Mouse (Mus musculus): ENCODE measurements around the gene Hist1h4b. TPM values are rescaled to one million over a fixed set of nuclear protein-coding genes. Genes with fewer than 3 reads are reported as not detected.
A peak's percentile ranks its signal among the peaks of the same experiment; 100 is the strongest.

Gene Hist1h4b
- polyA plus RNA-seq, 1 experiment from 2014 or later = 7.5 TPM

DNA sequence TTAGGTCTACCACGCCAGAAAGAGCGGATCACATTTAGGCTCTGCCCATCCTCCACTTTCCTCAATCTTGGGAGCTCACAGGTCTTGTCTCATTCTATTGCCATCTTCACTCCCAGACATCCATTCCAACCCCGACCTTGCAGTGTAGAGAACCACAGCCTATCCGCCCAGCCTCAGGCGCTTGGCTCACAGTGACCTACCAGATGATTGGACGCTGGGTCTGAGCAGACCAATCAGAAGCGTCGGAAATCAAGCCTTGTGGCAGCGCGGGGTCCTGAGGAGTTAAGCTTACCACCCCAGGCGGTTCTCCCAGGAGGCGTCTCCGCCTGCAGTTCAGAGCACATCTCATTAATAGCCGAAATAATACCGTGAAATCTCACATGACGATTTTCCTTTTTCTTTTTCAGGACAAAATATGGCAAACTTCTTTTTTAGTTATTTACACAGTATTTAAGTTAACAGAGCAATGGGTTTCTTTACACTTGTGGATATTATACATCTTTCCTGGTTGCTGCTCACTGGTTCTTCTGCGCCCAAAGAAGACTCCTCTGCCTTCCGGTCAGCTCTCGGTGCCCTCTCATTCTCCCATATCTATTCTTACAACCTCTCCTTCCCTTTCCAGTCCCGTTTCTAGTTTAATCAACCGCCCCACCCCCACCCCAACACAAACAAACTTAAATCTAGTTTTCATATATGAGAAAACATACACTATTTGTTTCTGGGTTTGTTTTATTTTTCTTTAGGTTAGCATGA lies 15.9 kb downstream of the Hist1h4b start:
- Histone ChIP-seq H3K4me3 (ENCODE audit: low read depth, low read length) (peak overlapping the region; percentile 3; the same call in 1 of the 2 replicates), H3K4me1 (ENCODE audit: insufficient read depth) (no peaks in the 10 kb centered on the region), H3K9me3 (ENCODE audit: low read depth, low read length) (no peaks in the 10 kb centered on the region), H3K27ac (ENCODE audit: low read depth) (no peak overlapping the region), H3K4me2 (peak overlapping the region; percentile 45), H3K27me3 (ENCODE audit: insufficient read depth, low read length) (no peaks in the 10 kb centered on the region), H3K36me3 (ENCODE audit: insufficient read depth) (no peaks in the 10 kb centered on the region), H3K9ac (no peak overlapping the region)
- DNase-seq (peak; percentile 86), ATAC-seq (ENCODE audit: insufficient read depth) (peak; percentile 98)
- TF ChIP-seq CTCF (IDR thresholded peaks at IDR 0.05; ENCODE audit: low read depth) = no peak
- 21% methylated on average over 21 of the region's 21 CpGs for WGBS

- H3K27ac ChIP-seq (ENCODE audit: low read depth) = no peak overlapping the region
- 89% methylated on average over 7 of the region's 7 CpGs for WGBS
Measured at GRCm38 (mm10) chr13:23778339-23778738, 21.5 kb downstream of the Hist1h4b start.

GRCm38 (mm10) chr13:23779025-23779424 lies 22.2 kb downstream of the Hist1h4b start:
- Histone ChIP-seq H3K9ac (no peak overlapping the region), H3K4me3 (ENCODE audit: low read depth, low read length) (no peak overlapping the region), H3K27ac (ENCODE audit: low read depth) (no peak overlapping the region), H3K9me3 (ENCODE audit: low read depth, low read length) (no peaks in the 10 kb centered on the region), H3K4me1 (ENCODE audit: insufficient read depth) (no peaks in the 10 kb centered on the region), H3K27me3 (ENCODE audit: insufficient read depth, low read length) (no peaks in the 10 kb centered on the region), H3K4me2 (no peak overlapping the region), H3K36me3 (ENCODE audit: insufficient read depth) (no peaks in the 10 kb centered on the region)
- DNase-seq (no peak), ATAC-seq (ENCODE audit: insufficient read depth) (no peak)
- 74% methylated on average over 4 of the region's 4 CpGs for WGBS
- no peak for TF ChIP-seq CTCF (IDR thresholded peaks at IDR 0.05; ENCODE audit: low read depth)

More at GRCm38 (mm10) chr13:23778339-23778738, 21.5 kb downstream of the Hist1h4b start:
- Histone ChIP-seq H3K9me3 (ENCODE audit: low read depth, low read length) (no peaks in the 10 kb centered on the region), H3K4me2 (no peak overlapping the region), H3K36me3 (ENCODE audit: insufficient read depth) (no peaks in the 10 kb centered on the region), H3K9ac (no peak overlapping the region), H3K4me3 (ENCODE audit: low read depth, low read length) (no peak overlapping the region), H3K27me3 (ENCODE audit: insufficient read depth, low read length) (no peaks in the 10 kb centered on the region), H3K4me1 (ENCODE audit: insufficient read depth) (no peaks in the 10 kb centered on the region)
- ATAC-seq (ENCODE audit: insufficient read depth) (no peak), DNase-seq (no peak)
- TF ChIP-seq CTCF (IDR thresholded peaks at IDR 0.05; ENCODE audit: low read depth) = no peak

DNA sequence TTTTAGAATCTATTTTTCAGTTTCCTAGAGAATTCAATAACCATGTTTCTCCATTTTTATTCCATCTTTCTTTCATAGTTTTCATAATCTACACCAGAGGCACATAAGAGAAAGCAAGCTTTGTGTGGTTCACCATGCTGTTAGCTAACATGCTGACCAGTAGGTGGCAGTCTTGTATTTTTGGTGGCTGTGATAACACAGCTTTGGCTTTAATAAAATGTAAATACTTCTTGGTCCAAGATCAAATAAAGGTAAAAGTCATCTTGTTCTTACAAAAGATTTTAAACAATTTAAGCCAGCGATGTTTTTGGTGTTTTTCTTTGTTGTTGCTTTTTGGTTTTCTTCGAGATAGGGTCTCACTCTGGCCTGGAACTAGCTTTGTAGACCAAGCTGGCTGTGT lies 35.7 kb downstream of the Hist1h4b start:
- no peak overlapping the region for H3K4me3 ChIP-seq (ENCODE audit: low read depth, low read length)
- TF ChIP-seq CTCF (IDR thresholded peaks at IDR 0.05; ENCODE audit: low read depth) = peak; percentile 87
- H3K27ac ChIP-seq (ENCODE audit: low read depth) = no peak overlapping the region
- H3K9me3 ChIP-seq (ENCODE audit: low read depth, low read length) = no peaks in the 10 kb centered on the region
- H3K4me2 ChIP-seq = no peak overlapping the region
- DNase-seq = peak; percentile 92
- no peak for ATAC-seq (ENCODE audit: insufficient read depth)
- no peaks in the 10 kb centered on the region for H3K36me3 ChIP-seq (ENCODE audit: insufficient read depth)
- no peaks in the 10 kb centered on the region for H3K4me1 ChIP-seq (ENCODE audit: insufficient read depth)
- WGBS = 39% methylated on average over 2 of the region's 2 CpGs
- no peak overlapping the region for H3K9ac ChIP-seq
- no peaks in the 10 kb centered on the region for H3K27me3 ChIP-seq (ENCODE audit: insufficient read depth, low read length)

DNA sequence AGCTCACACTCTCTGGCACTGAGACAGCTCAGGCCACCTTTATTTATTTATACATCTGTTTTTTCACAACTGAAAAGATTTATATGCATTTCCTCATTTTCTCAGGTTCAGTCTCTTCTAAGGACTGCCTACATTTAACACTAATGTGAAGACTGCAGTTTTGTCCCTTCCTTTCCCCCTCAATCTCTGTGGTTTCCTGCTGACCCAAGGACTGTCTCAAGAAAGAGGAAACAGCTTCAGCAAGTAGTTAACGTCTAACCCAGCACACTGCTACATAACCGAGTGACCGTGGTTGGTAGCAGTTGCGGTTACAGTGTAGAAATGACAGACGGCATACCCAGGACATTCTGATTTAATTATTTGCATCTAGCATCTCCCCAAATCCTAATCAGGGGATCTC lies 42.6 kb downstream of the Hist1h4b start:
- no peaks in the 10 kb centered on the region for H3K4me1 ChIP-seq (ENCODE audit: insufficient read depth)
- peak; percentile 12 for DNase-seq
- H3K27me3 ChIP-seq (ENCODE audit: insufficient read depth, low read length) = no peaks in the 10 kb centered on the region
- WGBS = 73% methylated on average over 5 of the region's 5 CpGs
- no peaks in the 10 kb centered on the region for H3K9me3 ChIP-seq (ENCODE audit: low read depth, low read length)
- ATAC-seq (ENCODE audit: insufficient read depth) = no peak
- no peak for TF ChIP-seq CTCF (IDR thresholded peaks at IDR 0.05; ENCODE audit: low read depth)
- H3K9ac ChIP-seq = no peak overlapping the region
- H3K4me2 ChIP-seq = no peak overlapping the region
- no peak overlapping the region for H3K27ac ChIP-seq (ENCODE audit: low read depth)
- no peak overlapping the region for H3K4me3 ChIP-seq (ENCODE audit: low read depth, low read length)
- H3K36me3 ChIP-seq (ENCODE audit: insufficient read depth) = no peaks in the 10 kb centered on the region

- Histone ChIP-seq H3K36me3 (ENCODE audit: insufficient read depth) (no peaks in the 10 kb centered on the region), H3K9me3 (ENCODE audit: low read depth, low read length) (no peaks in the 10 kb centered on the region), H3K4me1 (ENCODE audit: insufficient read depth) (no peaks in the 10 kb centered on the region), H3K4me2 (no peak overlapping the region), H3K4me3 (ENCODE audit: low read depth, low read length) (no peak overlapping the region), H3K9ac (no peak overlapping the region), H3K27me3 (ENCODE audit: insufficient read depth, low read length) (no peaks in the 10 kb centered on the region), H3K27ac (ENCODE audit: low read depth) (no peak overlapping the region)
- 64% methylated on average over 2 of the region's 2 CpGs for WGBS
- no peak for TF ChIP-seq CTCF (IDR thresholded peaks at IDR 0.05; ENCODE audit: low read depth)
- no peak for ATAC-seq (ENCODE audit: insufficient read depth)
- DNase-seq = no peak
Measured at GRCm38 (mm10) chr13:23804532-23804931, 47.7 kb downstream of the Hist1h4b start.

DNA sequence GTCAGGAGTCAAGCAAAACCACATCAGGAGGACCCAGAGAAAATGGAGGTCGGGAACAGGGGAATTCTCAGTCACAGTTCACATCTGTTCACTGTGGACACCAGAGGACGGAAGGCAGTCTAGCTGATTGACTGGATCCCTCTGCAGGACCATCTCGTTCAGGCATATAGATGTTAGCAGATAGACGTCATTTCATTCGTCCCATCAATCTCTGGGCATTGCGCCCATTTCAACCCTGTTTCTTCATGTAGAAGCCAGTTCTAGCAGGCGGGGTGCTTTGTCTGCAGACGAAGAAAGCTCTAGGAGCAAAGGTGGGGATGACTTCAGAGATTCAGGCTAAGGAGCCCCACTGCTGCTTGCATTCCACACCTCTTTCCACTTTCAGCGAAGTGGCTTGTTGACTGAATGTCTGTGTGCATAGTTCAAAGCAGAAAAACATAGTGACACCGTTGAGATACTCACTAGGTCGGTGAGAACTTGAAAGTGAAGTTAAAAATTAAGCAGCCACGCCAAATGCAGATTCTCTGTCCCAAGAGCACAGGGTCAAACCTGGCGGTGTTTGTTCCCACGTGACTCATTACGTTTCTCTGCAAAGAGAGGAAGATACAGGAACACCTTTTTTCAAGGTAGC lies 49.7 kb downstream of the Hist1h4b start, which contains the start of gene Slc17a2:
Gene Slc17a2 (plus strand): TSS at position 572 of the 631 bp plus-strand sequence.
- Histone ChIP-seq H3K36me3 (ENCODE audit: insufficient read depth) (no peaks in the 10 kb centered on the region), H3K27me3 (ENCODE audit: insufficient read depth, low read length) (no peaks in the 10 kb centered on the region), H3K27ac (ENCODE audit: low read depth) (no peak within 1 kb of the TSS), H3K4me3 (ENCODE audit: low read depth, low read length) (no peak within 1 kb of the TSS), H3K4me2 (no peak within 1 kb of the TSS), H3K9me3 (ENCODE audit: low read depth, low read length) (no peaks in the 10 kb centered on the region), H3K4me1 (ENCODE audit: insufficient read depth) (no peaks in the 10 kb centered on the region), H3K9ac (no peak within 1 kb of the TSS)
- 63% methylated on average over 15 of the region's 15 CpGs for WGBS
- ATAC-seq (ENCODE audit: insufficient read depth) (no peak), DNase-seq (peak; percentile 23)
- TF ChIP-seq CTCF (IDR thresholded peaks at IDR 0.05; ENCODE audit: low read depth) = no peak

Small RNAs within 50 kb of the gene (microRNA-seq; reads per million reads assigned to microRNA genes)
- gene Gm44314 (ENCODE audit: borderline number of aligned reads) (not detected), gene Gm44484 (ENCODE audit: borderline number of aligned reads) (not detected)

Other genes with a start within 250 kb of the Hist1h4b start
- 7.1 and 7.6 TPM in 2 replicates for gene Hist1h4h, start 226.0 kb upstream of the Hist1h4b start, polyA plus RNA-seq (2014; fragmentation: Nextera tagmentation; extraction: Ambion mirVana)
- gene Hist1h2af, start 223.1 kb upstream of the Hist1h4b start, polyA plus RNA-seq (2014; fragmentation: Nextera tagmentation; extraction: Ambion mirVana) = 13.0 and 14.6 TPM in 2 replicates
- 6.6 and 7.5 TPM in 2 replicates for gene Hist1h3g, start 221.6 kb upstream of the Hist1h4b start, polyA plus RNA-seq (2014; fragmentation: Nextera tagmentation; extraction: Ambion mirVana)
- gene Hist1h2bh, start 213.6 kb upstream of the Hist1h4b start, polyA plus RNA-seq (2014; fragmentation: Nextera tagmentation; extraction: Ambion mirVana) = 1.0 and 1.8 TPM in 2 replicates
- 2.0 and 2.6 TPM in 2 replicates for gene Hist1h3f, start 213.0 kb upstream of the Hist1h4b start, polyA plus RNA-seq (2014; fragmentation: Nextera tagmentation; extraction: Ambion mirVana)
- 1.4 and 2.7 TPM in 2 replicates for gene Hist1h4f, start 205.4 kb upstream of the Hist1h4b start, polyA plus RNA-seq (2014; fragmentation: Nextera tagmentation; extraction: Ambion mirVana)
- gene Hist1h1d, start 203.8 kb upstream of the Hist1h4b start, polyA plus RNA-seq (2014; fragmentation: Nextera tagmentation; extraction: Ambion mirVana) = 0.87 and 0.99 TPM in 2 replicates
- gene Hist1h3e, start 194.6 kb upstream of the Hist1h4b start, polyA plus RNA-seq (2014; fragmentation: Nextera tagmentation; extraction: Ambion mirVana) = 8.2 and 10.6 TPM in 2 replicates
- gene Hist1h2ae, start 185.8 kb upstream of the Hist1h4b start, polyA plus RNA-seq (2014; fragmentation: Nextera tagmentation; extraction: Ambion mirVana) = 164 and 166 TPM in 2 replicates
- 14.9 TPM in 2 replicates for gene Hist1h2bg, start 185.6 kb upstream of the Hist1h4b start, polyA plus RNA-seq (2014; fragmentation: Nextera tagmentation; extraction: Ambion mirVana)
- gene Hist1h2bf, start 182.8 kb upstream of the Hist1h4b start, polyA plus RNA-seq (2014; fragmentation: Nextera tagmentation; extraction: Ambion mirVana) = 7.8 and 12.2 TPM in 2 replicates
- gene Hist1h2ad, start 182.6 kb upstream of the Hist1h4b start, polyA plus RNA-seq (2014; fragmentation: Nextera tagmentation; extraction: Ambion mirVana) = 4.2 and 4.9 TPM in 2 replicates
- gene Hist1h3d, start 181.2 kb upstream of the Hist1h4b start, polyA plus RNA-seq (2014; fragmentation: Nextera tagmentation; extraction: Ambion mirVana) = 10.0 and 13.9 TPM in 2 replicates
- gene Hist1h4d, start 175.4 kb upstream of the Hist1h4b start, polyA plus RNA-seq (2014; fragmentation: Nextera tagmentation; extraction: Ambion mirVana) = 144 and 147 TPM in 2 replicates
- gene Hist1h2be, start 135.9 kb upstream of the Hist1h4b start, polyA plus RNA-seq (2014; fragmentation: Nextera tagmentation; extraction: Ambion mirVana) = 2.5 and 3.0 TPM in 2 replicates
- 22.6 and 25.7 TPM in 2 replicates for gene Hist1h1e, start 134.5 kb upstream of the Hist1h4b start, polyA plus RNA-seq (2014; fragmentation: Nextera tagmentation; extraction: Ambion mirVana)
- gene Hist1h2ac, start 73.1 kb upstream of the Hist1h4b start, polyA plus RNA-seq (2014; fragmentation: Nextera tagmentation; extraction: Ambion mirVana) = 1.5 and 2.1 TPM in 2 replicates
- 52.9 and 55.1 TPM in 2 replicates for gene Hist1h2bc, start 72.8 kb upstream of the Hist1h4b start, polyA plus RNA-seq (2014; fragmentation: Nextera tagmentation; extraction: Ambion mirVana)
- gene Hist1h1t, start 61.2 kb upstream of the Hist1h4b start, polyA plus RNA-seq (2014; fragmentation: Nextera tagmentation; extraction: Ambion mirVana) = not detected in 2 replicates
- gene Hist1h4c, start 58.6 kb upstream of the Hist1h4b start, polyA plus RNA-seq (2014; fragmentation: Nextera tagmentation; extraction: Ambion mirVana) = 11.2 and 11.4 TPM in 2 replicates
- 8.4 and 12.1 TPM in 2 replicates for gene Hfe, start 46.2 kb upstream of the Hist1h4b start, polyA plus RNA-seq (2014; fragmentation: Nextera tagmentation; extraction: Ambion mirVana)
- 30.5 and 32.3 TPM in 2 replicates for gene Hist1h1c, start 18.2 kb upstream of the Hist1h4b start, polyA plus RNA-seq (2014; fragmentation: Nextera tagmentation; extraction: Ambion mirVana)
- 11.3 and 16.9 TPM in 2 replicates for gene Hist1h3c, start 11.4 kb upstream of the Hist1h4b start, polyA plus RNA-seq (2014; fragmentation: Nextera tagmentation; extraction: Ambion mirVana)
- 1.6 and 4.0 TPM in 2 replicates for gene Hist1h2bb, start 10.3 kb upstream of the Hist1h4b start, polyA plus RNA-seq (2014; fragmentation: Nextera tagmentation; extraction: Ambion mirVana)
- gene Hist1h2ab, start 5.9 kb upstream of the Hist1h4b start, polyA plus RNA-seq (2014; fragmentation: Nextera tagmentation; extraction: Ambion mirVana) = 70.8 and 71.5 TPM in 2 replicates
- gene Hist1h3b, start 4.7 kb upstream of the Hist1h4b start, polyA plus RNA-seq (2014; fragmentation: Nextera tagmentation; extraction: Ambion mirVana) = 18.4 and 18.7 TPM in 2 replicates
- 0.66 TPM in 1 of 2 replicates, not detected in the other for gene Hist1h4a, start 4.2 kb downstream of the Hist1h4b start, polyA plus RNA-seq (2014; fragmentation: Nextera tagmentation; extraction: Ambion mirVana)
- 7.4 and 9.2 TPM in 2 replicates for gene Hist1h3a, start 5.4 kb downstream of the Hist1h4b start, polyA plus RNA-seq (2014; fragmentation: Nextera tagmentation; extraction: Ambion mirVana)
- 5.2 and 5.5 TPM in 2 replicates for gene Hist1h1a, start 6.7 kb downstream of the Hist1h4b start, polyA plus RNA-seq (2014; fragmentation: Nextera tagmentation; extraction: Ambion mirVana)
- 0.12 TPM in 1 of 2 replicates, not detected in the other for gene Trim38, start 12.9 kb downstream of the Hist1h4b start, polyA plus RNA-seq (2014; fragmentation: Nextera tagmentation; extraction: Ambion mirVana)
- 0.08 TPM in 1 of 2 replicates, not detected in the other for gene Slc17a2, start 50.0 kb downstream of the Hist1h4b start, polyA plus RNA-seq (2014; fragmentation: Nextera tagmentation; extraction: Ambion mirVana)
- gene Slc17a3, start 82.4 kb downstream of the Hist1h4b start, polyA plus RNA-seq (2014; fragmentation: Nextera tagmentation; extraction: Ambion mirVana) = not detected in 2 replicates
- gene Slc17a1, start 110.7 kb downstream of the Hist1h4b start, polyA plus RNA-seq (2014; fragmentation: Nextera tagmentation; extraction: Ambion mirVana) = not detected in 2 replicates
- not detected in 2 replicates for gene Slc17a4, start 158.0 kb downstream of the Hist1h4b start, polyA plus RNA-seq (2014; fragmentation: Nextera tagmentation; extraction: Ambion mirVana)
- gene Hist1h2ba, start 177.1 kb downstream of the Hist1h4b start, polyA plus RNA-seq (2014; fragmentation: Nextera tagmentation; extraction: Ambion mirVana) = not detected in 2 replicates
- gene Hist1h2aa, start 177.4 kb downstream of the Hist1h4b start, polyA plus RNA-seq (2014; fragmentation: Nextera tagmentation; extraction: Ambion mirVana) = not detected in 2 replicates
- not detected in 2 replicates for gene Scgn, start 234.2 kb downstream of the Hist1h4b start, polyA plus RNA-seq (2014; fragmentation: Nextera tagmentation; extraction: Ambion mirVana)